Mouse (Mus musculus) layer of hippocampus, adult 2 months (tissue): ENCODE measurements around the gene Fam117a. TPM values are rescaled to one million over a fixed set of nuclear protein-coding genes. Genes with fewer than 3 reads are reported as not detected.

Source experiments
- DNase-seq, 2 experiments: peaks; one replicate each; pipeline ENCODE4 v3.0.0; 2022; ENCODE audit warnings: low spot score in 2 of 2
- H3K27ac ChIP-seq: fragments of 200-600 bp; 2 replicates; pipeline ENCODE4 v1.8.1; 2022
- H3K4me3 ChIP-seq: fragments of 200-600 bp; 2 replicates; pipeline ENCODE4 v1.8.1; 2022; ENCODE audit warnings: mild to moderate bottlenecking
- CTCF ChIP-seq: fragments of 200-600 bp; conservative IDR thresholded peaks from 2 replicates; pipeline ENCODE4 v1.8.1; 2022; ENCODE audit warnings: antibody characterized with exemption, mild to moderate bottlenecking, moderate library complexity
- total RNA-seq, 2 experiments: library from RNA; stranded (reverse); gene quantifications; 2 replicates each; pipeline ENCODE4 v1.2.3; 2021

The Fam117a gene
- total RNA-seq, 2 experiments from 2014 or later, result 4.1 to 6.0 TPM

DNA sequence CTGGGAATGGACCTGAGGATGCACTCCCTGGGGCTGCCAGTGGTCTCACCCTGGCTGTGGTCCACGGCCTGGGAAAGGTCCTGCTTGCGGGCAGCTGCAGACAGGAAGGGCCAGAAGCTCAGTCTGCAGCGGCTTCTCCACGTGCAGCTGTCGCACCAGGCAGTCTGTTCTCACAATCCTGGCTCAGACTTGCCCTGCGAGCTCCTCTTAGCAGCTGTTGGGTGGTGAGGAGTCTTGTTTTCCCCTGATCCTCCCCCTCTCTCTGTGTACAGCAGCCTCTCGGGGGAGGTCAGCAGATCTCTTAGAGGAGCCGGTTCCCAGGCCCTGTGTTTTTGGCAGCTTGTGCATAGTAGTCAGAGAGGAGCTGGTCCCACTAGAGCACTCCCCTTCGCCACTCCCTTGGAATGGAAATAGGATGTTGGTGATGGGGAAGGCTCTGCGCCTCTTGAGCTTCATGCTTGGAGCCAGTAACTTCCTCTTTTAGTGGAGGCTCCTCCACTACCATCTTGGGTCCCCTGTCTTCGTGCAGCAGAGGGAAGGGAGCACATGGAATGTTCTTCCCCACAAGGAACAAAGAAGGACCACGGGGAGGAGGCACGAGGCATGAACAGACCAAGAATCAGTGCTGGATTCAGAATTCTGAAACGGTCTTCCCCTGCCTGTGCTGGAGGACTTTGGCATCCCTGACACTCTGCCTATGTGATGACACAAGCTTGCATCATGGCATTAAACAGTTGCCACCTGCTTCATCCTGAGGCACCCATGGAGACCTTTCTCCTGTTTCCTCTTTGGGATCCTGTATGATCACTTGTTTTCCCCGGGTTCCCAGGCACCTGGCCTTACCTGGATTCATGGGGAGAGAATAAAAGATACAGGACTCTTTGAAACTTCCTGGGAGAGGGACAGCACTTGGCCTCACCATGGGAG lies 33.4 kb downstream of the Fam117a start:
- Histone ChIP-seq H3K27ac (peak overlapping the region; percentile 65), H3K4me3 (no peak overlapping the region)
- DNase-seq, result no peak
- no peak for TF ChIP-seq CTCF

DNA sequence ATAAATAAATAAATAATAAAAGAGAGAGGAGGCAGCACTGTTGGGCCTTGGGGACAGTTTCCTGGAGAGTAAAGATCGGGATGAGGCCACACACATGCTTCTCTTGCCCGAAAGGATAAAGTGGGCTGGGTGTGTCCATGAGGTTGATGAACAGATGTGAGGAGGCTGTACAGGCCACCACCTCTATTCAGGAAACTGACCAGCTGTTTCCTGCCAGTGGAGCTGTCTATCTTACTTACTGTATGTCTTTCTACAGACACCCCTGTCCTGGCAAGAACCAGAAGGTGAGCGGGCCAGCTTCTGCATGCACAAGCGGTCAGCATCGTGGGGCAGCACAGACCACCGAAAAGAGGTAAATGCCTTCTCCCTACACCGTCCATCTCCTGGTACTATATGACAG lies 34.4 kb downstream of the Fam117a start:
- no peak for TF ChIP-seq CTCF
- no peak overlapping the region for H3K27ac ChIP-seq
- no peak for DNase-seq
- H3K4me3 ChIP-seq, result no peak overlapping the region

DNA sequence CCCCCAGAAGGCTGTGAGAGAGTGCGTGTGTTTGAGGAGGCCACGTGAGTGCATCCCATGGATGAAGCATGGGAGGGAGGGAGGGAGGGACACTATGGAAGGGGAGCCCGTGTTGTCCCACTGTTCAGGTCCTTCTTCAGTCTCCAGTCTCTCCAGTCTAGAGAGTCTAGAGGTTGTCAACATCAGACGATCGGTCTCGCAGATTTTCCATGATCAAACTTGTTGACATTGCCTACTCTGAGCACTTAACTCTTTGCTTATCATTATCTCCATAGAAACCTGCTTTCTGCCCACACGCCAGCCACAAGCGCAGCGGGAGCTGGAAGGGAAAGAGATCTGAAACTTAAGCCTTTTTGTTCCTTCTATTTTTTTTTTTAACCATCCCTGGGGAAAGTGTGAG lies 42.1 kb downstream of the Fam117a start:
- Histone ChIP-seq H3K4me3 (no peak overlapping the region), H3K27ac (peak overlapping the region; percentile 76)
- DNase-seq, result no peak
- no peak for TF ChIP-seq CTCF

DNA sequence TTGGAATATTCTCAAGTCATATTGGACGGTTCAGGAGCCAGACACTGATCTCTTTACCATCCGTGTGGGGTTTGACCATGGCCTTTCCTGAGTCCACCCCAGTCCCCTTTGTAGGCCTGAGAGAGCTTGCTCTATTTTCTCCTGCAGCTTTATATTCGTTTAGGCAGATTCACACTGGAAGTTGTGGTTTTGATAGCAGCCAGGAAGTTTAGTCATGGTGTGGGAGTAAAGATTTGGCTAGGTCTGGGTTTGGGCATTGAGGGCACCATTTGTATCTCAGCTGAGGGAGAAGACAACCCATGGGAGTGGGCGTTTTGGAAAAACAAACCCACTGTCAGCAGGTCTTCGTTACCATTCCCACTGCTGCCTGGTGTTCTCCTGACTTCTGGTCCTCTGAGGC lies 42.7 kb downstream of the Fam117a start:
- Histone ChIP-seq H3K27ac (peak overlapping the region; percentile 76), H3K4me3 (no peak overlapping the region)
- DNase-seq, result no peak
- TF ChIP-seq CTCF, result no peak

DNA sequence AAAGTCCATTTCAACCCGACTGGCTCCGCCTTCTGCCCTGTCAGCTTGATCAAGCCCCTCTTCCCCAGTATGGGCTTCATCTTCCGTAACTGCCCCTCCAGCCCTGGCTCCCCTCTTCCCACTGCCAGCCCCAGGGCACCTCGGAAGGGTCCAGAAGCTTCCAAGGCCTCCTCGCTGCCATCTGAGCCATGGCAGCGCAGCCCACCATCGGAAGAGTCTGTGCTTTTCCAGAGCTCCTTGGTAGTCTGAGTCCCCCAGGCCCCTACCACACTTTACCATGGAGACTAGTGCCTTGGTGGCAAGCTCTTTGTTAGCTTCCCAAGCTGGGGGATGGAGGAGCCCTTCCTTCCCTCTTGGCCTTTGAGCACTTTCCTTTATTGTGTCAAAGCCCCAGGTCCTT lies 43.9 kb downstream of the Fam117a start:
- TF ChIP-seq CTCF, result no peak
- DNase-seq, result no peak
- peak overlapping the region; percentile 76 for H3K27ac ChIP-seq
- H3K4me3 ChIP-seq, result no peak overlapping the region

DNA sequence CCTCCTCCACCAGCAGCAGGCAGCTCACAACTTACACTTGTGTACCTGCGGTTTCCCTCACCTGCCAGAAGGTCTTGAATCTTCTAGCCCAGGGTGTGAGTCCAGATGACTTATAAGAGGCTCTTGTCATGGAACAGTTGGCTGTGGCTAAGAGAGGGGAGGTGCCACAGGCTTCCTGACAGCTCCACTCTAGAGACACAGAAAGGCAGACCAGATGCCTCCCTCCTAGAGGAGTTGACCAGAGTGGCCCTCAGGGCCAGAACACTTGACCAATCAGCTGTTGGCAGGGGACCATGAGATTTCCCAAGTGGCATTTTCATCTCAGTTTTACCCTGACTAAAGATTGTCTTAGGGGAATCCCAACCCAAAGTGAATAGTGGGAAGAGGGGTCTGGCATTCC lies 44.3 kb downstream of the Fam117a start:
- H3K27ac ChIP-seq, result no peak overlapping the region
- no peak overlapping the region for H3K4me3 ChIP-seq
- DNase-seq, result no peak
- no peak for TF ChIP-seq CTCF

DNA sequence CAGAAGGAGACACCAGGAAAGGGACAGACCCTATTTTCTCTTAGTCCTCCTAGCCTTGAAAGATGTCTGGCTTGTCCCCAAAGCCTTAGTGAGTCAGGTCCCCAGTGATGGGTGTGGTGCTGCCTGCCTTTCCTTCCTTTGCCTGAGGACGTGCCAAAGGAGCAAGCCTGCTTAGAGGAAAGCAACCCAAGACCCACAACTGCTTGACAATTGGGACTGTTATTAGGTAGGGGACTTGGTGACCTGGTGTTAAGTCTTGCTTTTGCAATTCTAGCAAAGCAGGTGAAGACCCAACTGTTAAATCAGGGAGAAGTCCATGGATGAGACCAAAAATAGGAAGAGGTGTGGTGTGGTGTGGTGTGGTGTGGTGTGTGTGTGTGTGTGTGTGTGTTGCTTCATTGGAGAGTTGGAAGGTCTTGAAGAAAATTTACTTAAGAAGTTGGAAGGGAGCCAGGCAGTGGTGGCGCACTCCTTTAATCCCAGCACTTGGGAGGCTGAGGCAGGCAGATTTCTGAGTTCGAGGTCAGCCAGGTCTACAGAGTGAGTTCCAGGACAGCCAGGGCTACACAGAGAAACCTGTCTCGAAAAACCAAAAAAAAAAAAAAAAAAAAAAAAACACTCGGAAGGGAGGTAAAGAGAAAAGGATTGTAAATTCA lies 46.6 kb downstream of the Fam117a start:
- TF ChIP-seq CTCF, result no peak
- DNase-seq, result no peak
- H3K27ac ChIP-seq, result no peak overlapping the region
- no peak overlapping the region for H3K4me3 ChIP-seq

DNA sequence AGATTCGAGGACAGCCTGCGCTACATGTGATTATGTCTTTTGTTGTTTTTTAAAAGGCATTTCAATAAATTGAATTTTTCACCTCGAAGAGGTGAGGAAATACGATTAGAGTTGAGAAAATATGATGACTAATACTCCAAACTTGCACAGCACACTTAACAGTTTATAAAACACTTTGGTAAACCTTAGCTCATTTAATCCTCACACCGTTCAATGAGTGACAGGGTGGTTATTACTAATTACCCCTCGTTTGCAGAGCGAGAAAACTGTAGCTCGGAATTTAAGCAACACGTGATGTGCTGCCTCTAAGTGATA lies 47.1 kb downstream of the Fam117a start:
- Histone ChIP-seq H3K4me3 (peak overlapping the region; percentile 6; the same call in 1 of the 2 replicates), H3K27ac (peak overlapping the region; percentile 21; the same call in 1 of the 2 replicates)
- DNase-seq, result no peak
- no peak for TF ChIP-seq CTCF

DNA sequence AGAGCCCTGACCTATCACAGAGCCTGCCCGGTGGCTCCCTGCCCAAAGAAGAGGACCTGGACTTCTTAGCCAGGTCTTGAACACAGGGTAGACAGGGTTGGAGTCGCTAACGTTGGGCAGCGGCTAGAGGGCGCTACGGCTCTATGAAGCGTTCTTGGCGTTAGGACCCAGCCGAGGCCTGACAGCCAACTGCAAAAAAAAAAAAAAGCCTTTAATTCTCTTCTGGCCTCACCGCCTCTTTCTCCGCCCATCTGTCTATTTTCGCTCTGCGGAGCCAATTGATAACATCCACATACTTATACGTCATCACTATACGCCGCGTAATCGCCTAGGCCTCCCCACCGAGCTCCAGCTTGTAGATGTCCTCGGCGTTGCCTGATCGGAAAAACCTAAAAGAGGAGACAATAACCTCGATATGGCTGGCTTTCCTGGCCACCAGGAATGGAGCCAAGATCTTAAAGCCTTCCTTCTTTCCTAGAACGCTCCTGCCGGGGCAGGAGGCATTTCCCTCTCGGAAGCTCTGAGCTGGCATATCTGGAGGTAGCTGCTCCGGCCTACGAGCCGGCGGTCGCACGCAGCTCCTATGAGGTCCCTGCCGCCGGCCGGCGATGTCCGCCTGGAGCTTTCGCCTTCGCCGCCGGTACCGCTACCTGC lies 47.6 kb downstream of the Fam117a start, which contains the start of gene Slc35b1:
Gene Slc35b1 (plus strand): TSS at position 374 of the 654 bp plus-strand sequence.
- Histone ChIP-seq H3K27ac (peak within 1 kb of the TSS; percentile 100), H3K4me3 (peak within 1 kb of the TSS; percentile 96)
- peak; percentile 97 for TF ChIP-seq CTCF
- DNase-seq, result peak; percentile 92 to 97

DNA sequence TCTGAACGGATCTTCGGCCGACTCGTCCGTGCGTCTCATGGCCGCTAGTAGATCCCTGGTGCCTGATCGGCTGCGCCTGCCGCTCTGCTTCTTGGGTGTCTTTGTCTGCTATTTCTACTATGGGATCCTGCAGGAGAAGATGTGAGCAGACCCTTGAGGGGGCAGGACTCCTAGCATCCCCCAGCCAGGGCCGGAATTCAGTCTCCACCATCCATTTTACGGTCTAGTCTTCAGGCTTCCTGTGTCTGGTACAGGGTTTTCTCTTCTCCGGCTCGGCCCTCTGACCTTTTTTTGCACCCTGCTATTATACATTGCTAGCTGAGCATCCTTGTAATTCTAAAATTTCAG lies 48.1 kb downstream of the Fam117a start:
- no peak for DNase-seq
- H3K27ac ChIP-seq, result peak overlapping the region; percentile 100
- TF ChIP-seq CTCF, result no peak
- H3K4me3 ChIP-seq, result peak overlapping the region; percentile 96

DNA sequence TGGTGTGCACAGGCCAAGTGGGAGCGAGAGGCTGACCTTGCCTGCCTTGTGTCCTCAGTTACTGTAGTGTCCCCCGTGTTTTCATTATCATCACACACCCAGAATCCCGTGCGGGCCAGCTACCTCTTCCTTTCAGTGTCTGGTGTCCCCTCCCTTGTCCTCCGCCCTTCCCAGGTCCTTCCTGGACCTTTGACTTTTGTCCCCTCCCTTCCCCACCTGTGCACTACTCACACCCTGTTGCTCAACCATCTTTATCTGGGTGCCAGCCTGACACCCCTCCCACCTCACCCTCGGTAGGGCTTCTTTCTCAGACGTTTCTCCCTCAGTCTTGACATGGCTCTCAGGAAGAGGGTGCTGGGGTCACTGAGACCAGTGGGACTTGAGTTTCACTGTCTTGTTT lies 50.5 kb downstream of the Fam117a start:
- Histone ChIP-seq H3K4me3 (no peak overlapping the region), H3K27ac (no peak overlapping the region)
- no peak for TF ChIP-seq CTCF
- DNase-seq, result no peak

DNA sequence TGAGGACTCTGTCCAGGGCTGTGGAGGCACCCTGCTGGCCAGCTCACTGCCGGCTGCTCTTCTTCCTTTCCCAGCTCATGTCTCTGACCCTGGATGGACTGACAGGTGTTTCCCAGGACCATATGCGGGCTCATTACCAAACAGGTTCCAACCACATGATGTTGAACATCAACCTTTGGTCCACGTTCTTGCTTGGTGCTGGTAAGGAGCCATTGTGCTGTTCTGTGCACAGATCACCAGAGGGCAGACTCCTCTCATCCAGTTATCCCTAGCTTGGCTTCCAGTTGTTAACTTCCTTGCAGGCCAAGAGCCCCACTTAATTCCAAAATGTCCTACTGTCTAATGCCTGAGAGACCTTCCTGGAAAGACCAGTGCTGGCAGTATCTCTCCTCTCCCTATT lies 52.2 kb downstream of the Fam117a start:
- Histone ChIP-seq H3K27ac (no peak overlapping the region), H3K4me3 (no peak overlapping the region)
- DNase-seq, result no peak
- peak; percentile 78 for TF ChIP-seq CTCF

DNA sequence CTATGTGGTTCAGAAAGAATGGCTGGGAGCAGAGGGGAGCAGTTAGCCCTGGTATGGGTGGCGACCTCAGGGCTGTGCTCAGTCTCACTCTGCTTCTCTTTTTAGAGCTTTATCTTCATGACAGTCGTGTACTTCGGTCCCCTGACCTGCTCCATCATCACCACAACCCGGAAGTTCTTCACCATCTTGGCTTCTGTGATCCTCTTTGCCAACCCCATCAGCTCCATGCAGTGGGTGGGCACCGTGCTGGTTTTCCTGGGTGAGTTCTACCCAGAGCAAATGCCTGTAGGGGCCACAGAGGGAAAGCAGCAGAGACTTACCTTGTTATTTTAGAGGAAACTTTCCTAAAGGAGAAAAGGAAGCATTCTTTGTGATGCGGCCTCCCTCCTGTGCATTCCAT lies 53.6 kb downstream of the Fam117a start:
- no peak overlapping the region for H3K4me3 ChIP-seq
- peak overlapping the region; percentile 62 for H3K27ac ChIP-seq
- DNase-seq, result no peak
- TF ChIP-seq CTCF, result no peak

DNA sequence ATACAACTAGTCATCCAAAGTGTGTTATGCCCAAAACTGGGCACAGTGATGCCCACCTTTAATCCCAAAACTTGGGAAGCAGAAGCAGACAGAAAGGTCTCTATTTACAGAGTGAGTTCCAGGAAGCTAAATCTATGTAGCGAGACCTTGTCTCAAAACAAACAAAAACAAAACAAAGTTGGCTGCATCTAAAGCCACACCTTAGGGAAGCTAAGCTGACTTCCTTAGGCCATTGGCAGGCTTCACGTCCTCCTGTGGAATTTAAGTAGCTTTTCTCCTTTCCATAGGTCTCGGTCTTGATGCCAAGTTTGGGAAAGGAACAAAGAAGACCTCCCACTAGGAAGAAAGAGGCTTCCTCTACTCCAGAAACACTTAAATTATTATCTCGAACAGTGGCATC lies 54.4 kb downstream of the Fam117a start:
- Histone ChIP-seq H3K4me3 (no peak overlapping the region), H3K27ac (peak overlapping the region; percentile 85)
- DNase-seq, result no peak
- no peak for TF ChIP-seq CTCF
